Mouse (Mus musculus) lung, postnatal 0 days (tissue): ENCODE data around the gene Capn11. TPM values are rescaled to one million over a fixed set of nuclear protein-coding genes. Genes with fewer than 3 reads are reported as not detected.

Source experiments
- ATAC-seq: fragments of 200-750 bp; cut with Nextera tagmentation; 2 replicates; pipeline ENCODE4 v1.8.0; 2017; ENCODE audit warnings: moderate library complexity
- DNase-seq: peaks from one replicate; pipeline ENCODE4 v3.0.0-alpha.2; 2016; ENCODE audit warnings: low spot score
- H3K27ac ChIP-seq: fragments of 300-500 bp; sonication (generic); 2 replicates; pipeline ENCODE4 v1.5.1; 2014; ENCODE audit warnings: antibody characterized with exemption, mild to moderate bottlenecking, low read length, mixed read lengths
- H3K27me3 ChIP-seq: fragments of 300-500 bp; sonication (generic); replicated peaks from 2 replicates; pipeline ENCODE4 v1.6.1; 2014; ENCODE audit warnings: low read length, mixed read lengths; ENCODE audit not compliant: insufficient read depth
- H3K36me3 ChIP-seq: fragments of 300-500 bp; sonication (generic); 2 replicates; pipeline ENCODE4 v1.6.1; 2014; ENCODE audit warnings: low read length, mixed read lengths; ENCODE audit not compliant: insufficient read depth
- H3K4me1 ChIP-seq: fragments of 300-500 bp; sonication (generic); 2 replicates; pipeline ENCODE4 v1.6.1; 2014; ENCODE audit warnings: antibody characterized with exemption, low read depth, low read length, mixed read lengths; ENCODE audit not compliant: insufficient read depth
- H3K4me2 ChIP-seq: fragments of 300-500 bp; sonication (generic); replicated peaks from 2 replicates; pipeline ENCODE4 v1.6.1; 2014; ENCODE audit warnings: low read depth, mild to moderate bottlenecking, low read length, moderate library complexity, mixed read lengths
- H3K4me3 ChIP-seq: fragments of 300-500 bp; sonication (generic); 2 replicates; pipeline ENCODE4 v1.5.1; 2014; ENCODE audit warnings: low read depth, low read length
- H3K9ac ChIP-seq: fragments of 300-500 bp; sonication (generic); replicated peaks from 2 replicates; pipeline ENCODE4 v1.6.1; 2014; ENCODE audit warnings: low read depth, mild to moderate bottlenecking
- H3K9me3 ChIP-seq: fragments of 300-500 bp; sonication (generic); 2 replicates; pipeline ENCODE4 v1.6.1; 2016; ENCODE audit warnings: low read length, mixed read lengths
- CTCF ChIP-seq: IDR thresholded peaks from 2 replicates; pipeline ENCODE4 v1.5.1; 2016; ENCODE audit warnings: antibody characterized with exemption, mild to moderate bottlenecking
- EP300 ChIP-seq: IDR thresholded peaks from 2 replicates; pipeline ENCODE4 v1.6.1; 2016; ENCODE audit warnings: antibody characterized with exemption, mild to moderate bottlenecking, control low read depth
- WGBS: fragments of 180-500 bp; shearing (Covaris S2); extraction: QIAGEN DNeasy Blood & Tissue Kit; methylation state at CpG from one replicate; pipeline ENCODE4 v1.1.7; 2014; 5-methylcytosine and 5-hydroxymethylcytosine counted together
- polyA plus RNA-seq: library from polyadenylated mRNA; unstranded; fragments of >200 nt; fragmentation: Nextera tagmentation; extraction: Ambion mirVana; gene quantifications from 2 replicates; pipeline ENCODE4 v1.2.1, GENCODE M21; 2015

Gene Capn11
- polyA plus RNA-seq, 1 experiment from 2014 or later: not detected

GRCm38 (mm10) chr17:45700496-45701235, 41.5 kb upstream of the Capn11 start:
- H3K27ac ChIP-seq: peak overlapping the region; percentile 88
- H3K9me3 ChIP-seq: no peaks in the 10 kb centered on the region
- ATAC-seq (peak; percentile 88), DNase-seq (peak; percentile 82)
- no peak overlapping the region for H3K4me3 ChIP-seq
- no peak overlapping the region for H3K9ac ChIP-seq
- TF ChIP-seq EP300 (peak; percentile 69), CTCF (no peak)
- H3K4me1 ChIP-seq: peaks cover 2% of the 10 kb centered on the region
- WGBS: 46% methylated on average over 9 of the region's 16 CpGs
- no peak overlapping the region for H3K4me2 ChIP-seq
- H3K27me3 ChIP-seq: no peaks in the 10 kb centered on the region
- no peaks in the 10 kb centered on the region for H3K36me3 ChIP-seq

GRCm38 (mm10) chr17:45699039-45699740, 40.1 kb upstream of the Capn11 start:
- no peaks in the 10 kb centered on the region for H3K9me3 ChIP-seq
- DNase-seq: peak; percentile 49
- TF ChIP-seq EP300 (0 out of 2 replicates have a peak, but pooled peaks have one; percentile 25), CTCF (no peak)
- H3K36me3 ChIP-seq: no peaks in the 10 kb centered on the region
- H3K27me3 ChIP-seq: no peaks in the 10 kb centered on the region
- H3K4me2 ChIP-seq: no peak overlapping the region
- peaks cover 5% of the 10 kb centered on the region for H3K4me1 ChIP-seq
- peak overlapping the region; percentile 28; the same call in 1 of the 2 replicates for H3K27ac ChIP-seq
- H3K9ac ChIP-seq: no peak overlapping the region
- 65% methylated on average over 3 of the region's 3 CpGs for WGBS
- H3K4me3 ChIP-seq: no peak overlapping the region
- peak; percentile 23 for ATAC-seq

- no peak overlapping the region for H3K4me3 ChIP-seq
- 57% methylated on average over 6 of the region's 6 CpGs for WGBS
- TF ChIP-seq CTCF: no peak
- no peak for TF ChIP-seq EP300
- peaks cover 9% of the 10 kb centered on the region for H3K4me1 ChIP-seq
- ATAC-seq (no peak), DNase-seq (no peak)
- H3K36me3 ChIP-seq: no peaks in the 10 kb centered on the region
- no peak overlapping the region for H3K4me2 ChIP-seq
- no peak overlapping the region for H3K9ac ChIP-seq
- H3K27me3 ChIP-seq: no peaks in the 10 kb centered on the region
- 0 out of 2 replicates have a peak overlapping the region, but pooled peaks have one; percentile 33 for H3K27ac ChIP-seq
- no peaks in the 10 kb centered on the region for H3K9me3 ChIP-seq
These were observed 39.2 kb upstream of the Capn11 start for GRCm38 (mm10) chr17:45698368-45698767.

GRCm38 (mm10) chr17:45696981-45697380, 37.9 kb upstream of the Capn11 start:
- 77% methylated on average over 9 of the region's 9 CpGs for WGBS
- DNase-seq: no peak
- peaks cover 17% of the 10 kb centered on the region for H3K4me1 ChIP-seq
- no peak overlapping the region for H3K4me3 ChIP-seq
- peak overlapping the region; percentile 27; the same call in 1 of the 2 replicates for H3K27ac ChIP-seq
- H3K9ac ChIP-seq: no peak overlapping the region
- no peak overlapping the region for H3K4me2 ChIP-seq
- H3K36me3 ChIP-seq: no peaks in the 10 kb centered on the region
- no peak for ATAC-seq
- no peaks in the 10 kb centered on the region for H3K27me3 ChIP-seq
- no peak for TF ChIP-seq CTCF
- TF ChIP-seq EP300: no peak
- no peaks in the 10 kb centered on the region for H3K9me3 ChIP-seq

GRCm38 (mm10) chr17:45695227-45696120, 36.3 kb upstream of the Capn11 start:
- H3K36me3 ChIP-seq: no peaks in the 10 kb centered on the region
- no peaks in the 10 kb centered on the region for H3K27me3 ChIP-seq
- no peak overlapping the region for H3K4me3 ChIP-seq
- WGBS: 59% methylated on average over 22 of the region's 23 CpGs
- no peak overlapping the region for H3K9ac ChIP-seq
- H3K27ac ChIP-seq: peak overlapping the region; percentile 86
- ATAC-seq: no peak
- no peak for DNase-seq
- H3K9me3 ChIP-seq: no peaks in the 10 kb centered on the region
- TF ChIP-seq CTCF (no peak), EP300 (no peak)
- peaks cover 17% of the 10 kb centered on the region for H3K4me1 ChIP-seq
- no peak overlapping the region for H3K4me2 ChIP-seq
